Mouse (Mus musculus) intestine, embryonic 14.5 days (tissue): ENCODE results near the gene Fitm2. TPM values are rescaled to one million over a fixed set of nuclear protein-coding genes. Genes with fewer than 3 reads are reported as not detected.

ENCODE experiments used
- ATAC-seq: fragments of 200-750 bp; cut with Nextera tagmentation; replicated peaks from 2 replicates; pipeline ENCODE4 v1.8.0; 2017; ENCODE audit warnings: low read depth, moderate number of reproducible peaks, moderate TSS enrichment, moderate library complexity; ENCODE audit not compliant: low FRiP score, low TSS enrichment
- DNase-seq: peaks from one replicate; pipeline ENCODE4 v3.0.0-alpha.2; 2018; ENCODE audit warnings: low spot score
- H3K27ac ChIP-seq: fragments of 300-500 bp; sonication (generic); 2 replicates; pipeline ENCODE4 v1.5.1; 2014; ENCODE audit warnings: low read depth, mild to moderate bottlenecking, control low read depth
- H3K27me3 ChIP-seq: fragments of 300-500 bp; sonication (generic); replicated peaks from 2 replicates; pipeline ENCODE4 v1.6.1; 2014; ENCODE audit warnings: low read length, control low read depth; ENCODE audit not compliant: control insufficient read depth, insufficient read depth
- H3K36me3 ChIP-seq: fragments of 300-500 bp; sonication (generic); 2 replicates; pipeline ENCODE4 v1.6.1; 2014; ENCODE audit warnings: low read length, control low read depth; ENCODE audit not compliant: control insufficient read depth, insufficient read depth
- H3K4me1 ChIP-seq: fragments of 300-500 bp; sonication (generic); replicated peaks from 2 replicates; pipeline ENCODE4 v1.6.1; 2014; ENCODE audit warnings: low read length, control low read depth, mixed read lengths; ENCODE audit not compliant: control insufficient read depth, insufficient read depth
- H3K4me2 ChIP-seq: fragments of 300-500 bp; sonication (generic); 2 replicates; pipeline ENCODE4 v1.6.1; 2014; ENCODE audit warnings: low read length
- H3K4me3 ChIP-seq: fragments of 300-500 bp; sonication (generic); 2 replicates; pipeline ENCODE4 v1.5.1; 2014; ENCODE audit warnings: low read depth, low read length, control low read depth, mixed read lengths
- H3K9ac ChIP-seq: fragments of 300-500 bp; sonication (generic); 2 replicates; pipeline ENCODE4 v1.6.1; 2014; ENCODE audit warnings: mild to moderate bottlenecking, low read length
- H3K9me3 ChIP-seq: fragments of 300-500 bp; sonication (generic); 2 replicates; pipeline ENCODE4 v1.6.1; 2016; ENCODE audit warnings: low read length, control low read depth; ENCODE audit not compliant: control insufficient read depth
- WGBS: fragments of 180-500 bp; shearing (Covaris S2); extraction: QIAGEN DNeasy Blood & Tissue Kit; methylation state at CpG from one replicate; pipeline ENCODE4 v1.1.7; 2014; 5-methylcytosine and 5-hydroxymethylcytosine counted together
- polyA plus RNA-seq: library from polyadenylated mRNA; unstranded; fragments of >200 nt; fragmentation: Nextera tagmentation; extraction: Ambion mirVana; gene quantifications from 2 replicates; pipeline ENCODE4 v1.2.1, GENCODE M21; 2014

The Fitm2 gene
- polyA plus RNA-seq, 1 experiment from 2014 or later: 10.7 TPM

DNA sequence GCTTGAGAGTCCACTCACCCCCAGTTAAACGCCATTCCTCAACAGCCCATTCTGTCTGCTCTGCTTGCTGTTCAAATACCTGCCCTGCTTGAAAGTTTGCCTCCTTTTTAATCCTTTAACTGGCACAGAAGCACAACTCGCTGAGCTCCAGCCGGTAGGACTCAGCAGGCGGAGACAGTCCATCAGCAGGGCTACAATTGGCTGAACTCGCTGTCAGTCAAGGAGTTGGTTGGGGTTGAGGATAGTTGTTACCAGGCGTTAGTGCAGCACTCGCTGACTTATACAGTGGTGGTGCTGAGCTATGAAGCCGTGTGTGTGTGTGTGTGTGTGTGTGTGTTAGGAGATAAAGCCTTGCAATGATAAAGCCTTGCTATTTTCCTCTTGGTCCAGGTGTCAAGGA is 11.8 kb downstream of the Fitm2 start:
- ATAC-seq (no peak), DNase-seq (no peak)
- Histone ChIP-seq H3K36me3 (0 out of 2 replicates have a peak, but pooled peaks cover 4% of the 10 kb centered on the region), H3K4me1 (no peaks in the 10 kb centered on the region), H3K9me3 (no peaks in the 10 kb centered on the region), H3K4me3 (no peak overlapping the region), H3K27me3 (peaks cover 24% of the 10 kb centered on the region), H3K4me2 (no peak overlapping the region), H3K27ac (no peak overlapping the region), H3K9ac (no peak overlapping the region)
- WGBS: 88% methylated on average over 8 of the region's 8 CpGs

DNA sequence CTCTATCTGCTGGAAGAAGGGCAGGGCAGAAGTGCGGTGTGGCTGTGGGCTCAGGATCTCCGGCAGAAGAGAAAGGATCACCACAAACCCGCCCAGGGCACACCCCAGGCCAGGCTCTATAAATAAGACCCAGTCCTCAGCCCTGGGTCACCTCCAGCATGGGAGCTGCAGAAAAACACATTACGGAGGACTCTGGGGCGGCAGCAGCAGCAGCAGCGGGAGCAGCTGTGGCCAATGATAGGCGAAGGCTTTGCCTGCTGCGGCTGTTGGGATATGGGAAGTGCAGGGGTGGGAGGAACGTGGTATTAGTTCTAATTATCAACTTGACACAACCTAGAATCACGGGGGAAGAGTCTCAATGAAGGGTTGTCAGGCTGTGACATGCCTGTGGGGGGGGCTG is 13.0 kb downstream of the Fitm2 start:
- no peak for DNase-seq
- no peaks in the 10 kb centered on the region for H3K36me3 ChIP-seq

DNA sequence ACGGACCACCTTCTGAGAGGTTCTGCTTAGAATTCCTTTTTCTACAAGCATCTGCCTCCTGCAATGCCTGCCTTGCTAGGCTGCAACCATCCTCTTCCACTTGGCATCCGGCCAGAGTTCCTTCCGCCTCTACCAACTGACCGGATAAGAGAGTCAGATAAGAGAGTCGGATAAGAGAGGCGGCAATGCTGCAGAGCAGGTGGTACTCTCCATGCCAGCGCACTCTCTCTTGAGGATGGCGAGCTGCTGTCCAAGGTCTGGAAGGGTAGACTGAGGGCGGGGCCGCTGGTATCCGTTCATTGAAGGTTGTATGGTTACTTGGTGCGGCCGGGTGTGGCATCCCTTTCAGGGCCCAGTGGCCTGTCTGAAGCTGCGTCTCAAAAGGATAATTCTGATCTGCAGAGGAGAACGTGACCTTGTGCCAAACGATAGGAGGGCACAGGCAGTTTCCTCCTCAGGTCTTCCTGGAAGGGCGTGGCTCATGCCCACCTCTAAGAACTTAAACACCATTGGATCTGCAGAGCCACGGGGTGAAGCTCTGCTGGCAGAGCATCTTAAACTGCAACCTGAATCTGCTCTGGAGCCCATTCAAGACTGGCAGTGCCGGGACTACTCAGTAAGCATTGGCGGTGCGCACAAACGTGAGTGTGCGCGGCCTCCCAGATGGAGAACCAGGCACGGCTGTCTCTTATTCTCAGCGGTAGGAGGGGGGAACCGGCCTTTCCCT is 13.7 kb downstream of the Fitm2 start:
- ATAC-seq: no peak
- Histone ChIP-seq H3K4me3 (no peak overlapping the region), H3K4me2 (no peak overlapping the region), H3K9me3 (no peaks in the 10 kb centered on the region), H3K27ac (no peak overlapping the region), H3K9ac (no peak overlapping the region), H3K36me3 (no peaks in the 10 kb centered on the region), H3K4me1 (no peaks in the 10 kb centered on the region), H3K27me3 (peaks cover 24% of the 10 kb centered on the region)
- 46% methylated on average over 27 of the region's 27 CpGs for WGBS
- no peak for DNase-seq

More for the DNA sequence above, 13.0 kb downstream of the Fitm2 start:
- H3K9ac ChIP-seq: no peak overlapping the region
- H3K27ac ChIP-seq: no peak overlapping the region
- 44% methylated on average over 10 of the region's 10 CpGs for WGBS
- peaks cover 24% of the 10 kb centered on the region for H3K27me3 ChIP-seq
- H3K4me1 ChIP-seq: no peaks in the 10 kb centered on the region
- no peaks in the 10 kb centered on the region for H3K9me3 ChIP-seq
- no peak for ATAC-seq
- H3K4me3 ChIP-seq: no peak overlapping the region
- no peak overlapping the region for H3K4me2 ChIP-seq

DNA sequence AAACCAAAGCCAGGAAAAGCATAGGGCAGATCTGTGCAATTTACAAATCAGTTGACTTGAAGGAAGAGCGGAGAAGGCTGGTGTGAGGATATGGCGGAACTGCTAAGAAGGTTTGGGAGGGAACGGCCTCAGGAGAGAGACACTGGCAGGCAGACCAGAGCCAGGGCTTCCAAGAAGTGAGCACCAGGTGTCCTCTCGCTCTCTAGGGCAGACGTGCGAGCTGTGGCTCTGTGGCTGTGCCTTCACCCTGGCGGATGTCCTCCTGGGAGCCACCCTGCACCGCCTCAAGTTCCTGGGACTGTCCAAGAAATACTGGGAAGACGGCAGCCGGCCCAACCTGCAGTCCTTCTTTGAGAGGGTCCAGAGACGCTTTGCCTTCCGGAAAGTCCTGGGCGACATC is 19.1 kb downstream of the Fitm2 start:
- no peak overlapping the region for H3K4me2 ChIP-seq
- H3K36me3 ChIP-seq: no peaks in the 10 kb centered on the region
- H3K27me3 ChIP-seq: peaks cover 11% of the 10 kb centered on the region
- no peak for ATAC-seq
- no peaks in the 10 kb centered on the region for H3K9me3 ChIP-seq
- no peaks in the 10 kb centered on the region for H3K4me1 ChIP-seq
- no peak for DNase-seq
- H3K27ac ChIP-seq: no peak overlapping the region
- no peak overlapping the region for H3K4me3 ChIP-seq
- no peak overlapping the region for H3K9ac ChIP-seq
- 83% methylated on average over 13 of the region's 13 CpGs for WGBS

DNA sequence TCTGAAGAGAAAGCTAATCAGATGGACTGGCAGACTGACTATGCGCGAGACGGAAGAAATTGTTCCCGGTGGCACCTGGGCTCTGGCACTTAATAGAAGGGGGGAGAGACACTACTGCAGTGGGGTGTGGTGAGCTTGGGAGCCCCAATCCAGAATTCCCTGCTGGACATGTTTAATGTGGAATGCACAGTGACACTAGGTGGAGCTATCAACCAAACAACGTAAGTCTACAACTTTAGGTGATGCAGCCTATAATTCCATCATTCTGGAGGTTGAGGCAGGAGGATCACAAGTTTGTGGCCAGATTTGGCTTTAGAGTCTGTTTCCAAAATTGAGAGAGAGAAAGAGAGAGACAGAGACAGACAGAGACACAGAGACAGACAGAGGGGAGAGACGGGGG is 19.7 kb downstream of the Fitm2 start:
- H3K27me3 ChIP-seq: 0 out of 2 replicates have a peak, but pooled peaks cover 6% of the 10 kb centered on the region
- H3K9me3 ChIP-seq: no peaks in the 10 kb centered on the region
- no peak overlapping the region for H3K27ac ChIP-seq
- 93% methylated on average over 6 of the region's 6 CpGs for WGBS
- H3K4me3 ChIP-seq: no peak overlapping the region
- no peak for DNase-seq
- no peak for ATAC-seq
- no peak overlapping the region for H3K9ac ChIP-seq
- H3K4me1 ChIP-seq: no peaks in the 10 kb centered on the region
- H3K4me2 ChIP-seq: no peak overlapping the region
- no peaks in the 10 kb centered on the region for H3K36me3 ChIP-seq

DNA sequence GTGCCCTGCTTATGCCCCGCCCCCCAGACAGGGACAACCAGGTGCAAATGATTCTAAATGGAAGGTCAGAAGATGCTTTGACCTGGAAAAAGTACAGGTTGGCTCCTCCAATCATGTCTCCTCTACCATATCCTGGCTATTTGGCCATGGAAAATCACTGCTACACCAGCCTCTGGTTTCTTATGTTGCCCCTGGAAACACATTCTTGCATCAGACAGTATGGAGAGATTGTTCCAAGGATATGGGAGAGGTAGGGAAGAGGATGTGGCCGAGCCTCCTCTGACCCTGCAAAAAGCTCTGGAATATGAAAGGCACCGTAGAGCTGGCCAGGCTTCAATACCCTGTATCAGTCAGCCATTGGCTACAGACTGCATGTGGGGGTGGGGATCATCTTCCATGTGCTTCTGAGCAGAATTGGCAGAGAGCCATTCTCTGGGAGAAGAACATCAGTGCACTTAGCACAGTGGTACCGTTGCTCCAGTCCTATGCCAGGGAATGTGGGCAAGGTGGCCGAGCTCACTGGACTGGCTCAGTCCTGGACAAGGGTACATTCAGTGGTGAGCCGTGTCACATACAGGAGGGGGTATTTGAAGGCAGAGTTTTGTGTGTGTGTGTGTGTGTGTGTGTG is 21.6 kb downstream of the Fitm2 start:
- no peak overlapping the region for H3K27ac ChIP-seq
- H3K4me3 ChIP-seq: no peak overlapping the region
- WGBS: 60% methylated on average over 6 of the region's 6 CpGs
- no peaks in the 10 kb centered on the region for H3K27me3 ChIP-seq
- no peaks in the 10 kb centered on the region for H3K36me3 ChIP-seq
- no peak overlapping the region for H3K9ac ChIP-seq
- DNase-seq: no peak
- no peaks in the 10 kb centered on the region for H3K4me1 ChIP-seq
- no peaks in the 10 kb centered on the region for H3K9me3 ChIP-seq
- no peak for ATAC-seq
- H3K4me2 ChIP-seq: no peak overlapping the region

DNA sequence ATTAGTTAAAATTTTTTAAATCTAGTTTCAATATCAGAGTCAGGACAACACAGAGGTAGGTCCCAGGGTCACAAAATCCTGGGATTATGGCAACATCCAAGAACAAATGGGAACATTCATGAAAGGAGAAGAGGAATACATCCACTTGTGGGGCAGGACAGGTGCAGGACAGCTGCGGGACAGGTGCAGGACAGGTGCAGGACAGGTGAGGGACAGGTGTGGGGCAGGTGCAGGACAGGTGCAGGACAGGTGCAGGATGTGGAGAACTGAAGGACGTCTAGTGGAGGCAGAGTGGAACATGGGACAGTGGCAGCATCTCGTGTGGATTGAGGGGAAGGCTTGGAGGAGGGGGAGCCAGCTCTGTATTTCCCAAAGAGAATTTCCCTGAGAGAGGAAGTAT is 23.2 kb downstream of the Fitm2 start:
- ATAC-seq: no peak

DNA sequence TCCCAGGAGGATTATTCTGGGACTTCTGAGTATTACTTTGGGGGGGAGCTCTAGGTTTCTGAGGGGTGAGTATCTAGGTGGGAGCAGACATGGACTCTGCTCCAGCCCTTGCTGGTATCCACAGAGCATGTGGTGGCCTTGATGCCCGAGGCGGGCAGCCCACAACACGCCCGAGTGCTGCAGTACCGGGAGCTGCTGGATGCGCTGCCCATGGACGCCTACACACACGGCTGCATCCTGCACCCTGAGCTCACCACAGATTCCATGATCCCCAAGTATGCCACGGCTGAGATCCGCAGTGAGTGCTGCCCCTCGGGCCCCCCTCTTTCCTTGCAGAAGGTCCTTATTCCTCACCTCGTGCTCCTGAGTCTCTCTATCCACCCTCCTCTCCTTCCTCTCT is 25.1 kb downstream of the Fitm2 start:
- no peak for ATAC-seq
- H3K4me3 ChIP-seq: no peak overlapping the region
- DNase-seq: no peak
- no peak overlapping the region for H3K4me2 ChIP-seq
- H3K27ac ChIP-seq: no peak overlapping the region
- 79% methylated on average over 12 of the region's 12 CpGs for WGBS
- H3K36me3 ChIP-seq: no peaks in the 10 kb centered on the region
- no peak overlapping the region for H3K9ac ChIP-seq
- no peaks in the 10 kb centered on the region for H3K9me3 ChIP-seq
- H3K27me3 ChIP-seq: no peaks in the 10 kb centered on the region
- H3K4me1 ChIP-seq: no peaks in the 10 kb centered on the region

More for the DNA sequence above, 23.2 kb downstream of the Fitm2 start:
- H3K27ac ChIP-seq: no peak overlapping the region
- no peaks in the 10 kb centered on the region for H3K27me3 ChIP-seq
- H3K4me2 ChIP-seq: no peak overlapping the region
- no peak for DNase-seq
- H3K9ac ChIP-seq: no peak overlapping the region
- no peaks in the 10 kb centered on the region for H3K9me3 ChIP-seq
- no peak overlapping the region for H3K4me3 ChIP-seq
- H3K4me1 ChIP-seq: no peaks in the 10 kb centered on the region
- no peaks in the 10 kb centered on the region for H3K36me3 ChIP-seq
- 49% methylated on average over 3 of the region's 3 CpGs for WGBS

DNA sequence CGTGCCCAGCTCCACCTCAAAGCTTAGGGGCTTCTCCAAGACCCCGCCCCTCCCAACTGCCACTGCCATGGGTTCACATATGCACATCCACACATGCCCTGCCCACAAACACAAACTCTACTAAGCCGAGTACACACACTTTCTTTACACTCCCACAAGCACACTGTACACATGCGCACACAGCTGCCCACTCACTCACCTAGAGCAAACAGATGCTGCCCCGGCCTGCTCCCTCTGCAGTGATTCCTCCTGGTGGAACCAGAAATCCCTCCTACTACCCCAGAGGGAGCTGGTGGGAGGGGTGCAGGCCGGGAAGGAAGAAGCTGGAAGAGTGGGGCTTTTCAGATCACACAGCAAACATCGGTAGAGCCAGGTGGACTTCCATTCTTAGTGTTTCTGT is 28.4 kb downstream of the Fitm2 start:
- H3K9me3 ChIP-seq: no peaks in the 10 kb centered on the region
- 49% methylated on average over 7 of the region's 7 CpGs for WGBS
- DNase-seq: no peak

More for the DNA sequence above, 28.4 kb downstream of the Fitm2 start:
- no peak overlapping the region for H3K4me2 ChIP-seq
- no peak overlapping the region for H3K9ac ChIP-seq
- H3K27me3 ChIP-seq: peaks cover 9% of the 10 kb centered on the region
- H3K27ac ChIP-seq: no peak overlapping the region
- no peaks in the 10 kb centered on the region for H3K4me1 ChIP-seq
- no peak for ATAC-seq
- H3K36me3 ChIP-seq: no peaks in the 10 kb centered on the region
- H3K4me3 ChIP-seq: no peak overlapping the region
